Mouse (Mus musculus): ENCODE measurements at regions not wholly inside any gene's neighbourhood (a gene's known extent, or its start where the extent isn't known, plus 50 kb on each side); places are given as distances from the start of the nearest gene placed in this dataset.

DNA sequence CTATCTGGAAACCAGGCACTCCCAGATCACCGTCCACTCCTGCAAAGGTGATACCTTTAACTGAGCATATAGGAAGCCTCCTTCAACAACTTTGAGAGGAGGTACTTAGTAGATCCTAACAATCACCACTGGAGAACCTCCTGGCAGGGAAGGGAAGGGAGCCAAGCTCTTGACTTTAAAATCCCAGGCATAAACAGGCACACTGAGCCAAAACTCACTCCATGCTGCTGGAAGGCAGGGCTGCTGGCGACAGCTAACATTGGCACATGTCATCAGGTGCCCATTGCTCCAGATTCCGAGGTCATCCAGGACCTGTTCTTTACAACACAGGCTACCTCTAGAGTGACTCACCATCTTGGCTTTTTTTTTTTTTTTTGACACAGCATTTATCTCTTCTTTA lies 170.9 kb upstream of the 1700066M21Rik start:
- peaks cover 4% of the 10 kb centered on the region; the same call in 1 of the 2 replicates for H3K4me1 ChIP-seq (replicated peaks; ENCODE audit: control insufficient read depth, insufficient read depth, low read length)
- DNase-seq (ENCODE audit: low spot score) (no peak), ATAC-seq (ENCODE audit: low FRiP score) (no peak)
- WGBS, result 74% methylated on average over 3 of the region's 3 CpGs
- H3K4me2 ChIP-seq (replicated peaks), result no peak overlapping the region
- no peak overlapping the region for H3K9ac ChIP-seq
- no peak overlapping the region for H3K27ac ChIP-seq
- no peaks in the 10 kb centered on the region for H3K9me3 ChIP-seq (ENCODE audit: control insufficient read depth, low read length)
- no peaks in the 10 kb centered on the region for H3K36me3 ChIP-seq (replicated peaks; ENCODE audit: control insufficient read depth, insufficient read depth)
- H3K4me3 ChIP-seq (replicated peaks; ENCODE audit: low read length), result no peak overlapping the region
- no peaks in the 10 kb centered on the region for H3K27me3 ChIP-seq (ENCODE audit: control insufficient read depth, insufficient read depth, low read length)

DNA sequence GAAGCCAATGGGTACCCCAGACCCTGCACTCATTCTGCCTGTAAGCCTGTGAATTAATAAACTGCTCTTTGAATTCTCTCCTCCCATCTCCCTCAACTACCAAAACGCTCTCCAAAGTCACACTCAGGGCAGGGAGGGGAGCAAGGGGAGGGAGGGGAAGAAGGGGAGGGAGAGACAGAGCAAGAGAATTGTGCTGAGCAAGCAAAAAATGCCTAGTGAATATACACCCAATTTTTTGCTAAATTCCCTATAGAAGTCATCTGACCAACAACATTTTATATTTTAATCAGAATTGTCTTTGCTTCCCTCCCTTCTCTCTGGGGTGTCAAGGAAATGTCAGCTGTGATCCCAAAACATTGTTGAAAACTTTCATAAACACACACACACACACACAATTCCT lies 170.5 kb upstream of the 1700066M21Rik start:
- ATAC-seq (ENCODE audit: low FRiP score) (no peak), DNase-seq (ENCODE audit: low spot score) (no peak)
- H3K4me1 ChIP-seq (replicated peaks; ENCODE audit: control insufficient read depth, insufficient read depth, low read length), result peaks cover 4% of the 10 kb centered on the region; the same call in 1 of the 2 replicates
- H3K27ac ChIP-seq, result no peak overlapping the region
- no peaks in the 10 kb centered on the region for H3K27me3 ChIP-seq (ENCODE audit: control insufficient read depth, insufficient read depth, low read length)
- H3K9me3 ChIP-seq (ENCODE audit: control insufficient read depth, low read length), result no peaks in the 10 kb centered on the region
- H3K9ac ChIP-seq, result no peak overlapping the region
- 23% methylated on average over 1 of the region's 1 CpGs for WGBS
- no peaks in the 10 kb centered on the region for H3K36me3 ChIP-seq (replicated peaks; ENCODE audit: control insufficient read depth, insufficient read depth)
- H3K4me2 ChIP-seq (replicated peaks), result no peak overlapping the region
- no peak overlapping the region for H3K4me3 ChIP-seq (replicated peaks; ENCODE audit: low read length)

DNA sequence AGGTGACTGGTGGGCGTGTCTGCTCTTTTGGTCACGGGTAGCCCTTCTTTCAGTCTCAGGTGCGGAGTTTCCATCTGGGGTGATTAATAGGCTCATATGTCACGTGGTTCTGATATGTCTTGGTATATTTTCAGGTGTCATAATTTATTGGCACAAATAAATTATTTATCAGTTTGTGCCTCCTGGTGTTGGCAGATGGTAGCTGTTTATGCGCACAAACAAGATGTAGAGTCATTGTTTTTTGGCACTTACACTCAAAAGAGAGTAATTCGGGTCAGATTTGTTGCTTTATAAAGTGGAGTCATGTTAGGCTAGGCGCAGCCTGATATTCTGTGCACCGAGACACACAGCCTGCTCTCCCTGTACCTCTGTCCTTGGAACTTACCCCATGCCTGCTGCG lies 169.0 kb upstream of the 1700066M21Rik start:
- no peak overlapping the region for H3K9ac ChIP-seq
- H3K27me3 ChIP-seq (ENCODE audit: control insufficient read depth, insufficient read depth, low read length), result no peaks in the 10 kb centered on the region
- DNase-seq (ENCODE audit: low spot score) (no peak), ATAC-seq (ENCODE audit: low FRiP score) (no peak)
- 75% methylated on average over 9 of the region's 9 CpGs for WGBS
- no peaks in the 10 kb centered on the region for H3K9me3 ChIP-seq (ENCODE audit: control insufficient read depth, low read length)
- H3K27ac ChIP-seq, result no peak overlapping the region
- peaks cover 7% of the 10 kb centered on the region for H3K4me1 ChIP-seq (replicated peaks; ENCODE audit: control insufficient read depth, insufficient read depth, low read length)
- H3K36me3 ChIP-seq (replicated peaks; ENCODE audit: control insufficient read depth, insufficient read depth), result no peaks in the 10 kb centered on the region
- H3K4me2 ChIP-seq (replicated peaks), result no peak overlapping the region
- no peak overlapping the region for H3K4me3 ChIP-seq (replicated peaks; ENCODE audit: low read length)

DNA sequence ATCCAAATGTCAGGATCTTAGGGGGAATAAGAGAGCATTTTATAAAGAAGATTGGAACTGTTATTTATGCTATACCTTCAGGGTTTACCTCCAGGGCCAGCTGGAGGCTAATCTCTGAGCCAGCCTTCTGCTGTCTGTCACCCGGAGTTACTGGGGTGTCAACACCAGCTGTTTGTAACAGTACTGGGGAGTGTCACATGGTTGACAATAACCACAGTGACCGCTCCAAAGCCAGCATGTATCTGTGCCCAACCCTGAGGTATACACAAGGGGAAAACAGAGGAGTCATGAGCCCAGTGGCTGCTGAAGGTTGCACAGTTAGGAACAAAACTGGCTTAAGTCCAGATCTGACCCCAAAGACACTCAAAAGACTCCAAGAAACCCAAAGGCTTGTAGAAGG lies 168.1 kb upstream of the 1700066M21Rik start:
- H3K27me3 ChIP-seq (ENCODE audit: control insufficient read depth, insufficient read depth, low read length), result no peaks in the 10 kb centered on the region
- ATAC-seq (ENCODE audit: low FRiP score), result no peak
- no peaks in the 10 kb centered on the region for H3K36me3 ChIP-seq (replicated peaks; ENCODE audit: control insufficient read depth, insufficient read depth)
- no peak overlapping the region for H3K4me2 ChIP-seq (replicated peaks)
- WGBS, result 64% methylated on average over 2 of the region's 2 CpGs
- DNase-seq (ENCODE audit: low spot score), result no peak
- no peak overlapping the region for H3K4me3 ChIP-seq (replicated peaks; ENCODE audit: low read length)
- no peak overlapping the region for H3K9ac ChIP-seq
- H3K27ac ChIP-seq, result no peak overlapping the region
- peaks cover 15% of the 10 kb centered on the region for H3K4me1 ChIP-seq (replicated peaks; ENCODE audit: control insufficient read depth, insufficient read depth, low read length)
- H3K9me3 ChIP-seq (ENCODE audit: control insufficient read depth, low read length), result no peaks in the 10 kb centered on the region

DNA sequence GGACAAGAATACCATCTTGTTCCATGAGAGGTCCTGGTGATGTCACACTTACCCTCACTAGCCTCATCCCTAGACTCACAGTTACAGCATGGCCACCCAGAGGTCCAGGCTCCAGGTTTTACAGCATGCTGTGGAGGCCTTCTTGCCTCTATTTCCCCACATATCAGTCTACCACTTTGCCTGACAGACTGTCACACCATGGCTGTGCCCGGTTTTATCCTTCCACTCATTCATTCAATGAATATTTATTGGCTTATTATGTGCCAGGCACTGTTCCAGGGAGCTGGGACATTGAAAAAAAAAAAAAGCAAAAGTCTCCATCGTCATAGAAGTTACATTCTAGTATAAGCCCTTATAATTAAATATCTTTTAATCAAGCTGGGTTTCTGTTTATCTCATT lies 166.4 kb upstream of the 1700066M21Rik start:
- Histone ChIP-seq H3K4me1 (replicated peaks; ENCODE audit: control insufficient read depth, insufficient read depth, low read length) (peaks cover 12% of the 10 kb centered on the region), H3K9ac (no peak overlapping the region), H3K4me2 (replicated peaks) (no peak overlapping the region), H3K27me3 (ENCODE audit: control insufficient read depth, insufficient read depth, low read length) (no peaks in the 10 kb centered on the region), H3K36me3 (replicated peaks; ENCODE audit: control insufficient read depth, insufficient read depth) (no peaks in the 10 kb centered on the region), H3K9me3 (ENCODE audit: control insufficient read depth, low read length) (no peaks in the 10 kb centered on the region), H3K27ac (no peak overlapping the region), H3K4me3 (replicated peaks; ENCODE audit: low read length) (no peak overlapping the region)
- ATAC-seq (ENCODE audit: low FRiP score), result no peak
- WGBS, result 29% methylated on average over 2 of the region's 2 CpGs
- DNase-seq (ENCODE audit: low spot score), result no peak

DNA sequence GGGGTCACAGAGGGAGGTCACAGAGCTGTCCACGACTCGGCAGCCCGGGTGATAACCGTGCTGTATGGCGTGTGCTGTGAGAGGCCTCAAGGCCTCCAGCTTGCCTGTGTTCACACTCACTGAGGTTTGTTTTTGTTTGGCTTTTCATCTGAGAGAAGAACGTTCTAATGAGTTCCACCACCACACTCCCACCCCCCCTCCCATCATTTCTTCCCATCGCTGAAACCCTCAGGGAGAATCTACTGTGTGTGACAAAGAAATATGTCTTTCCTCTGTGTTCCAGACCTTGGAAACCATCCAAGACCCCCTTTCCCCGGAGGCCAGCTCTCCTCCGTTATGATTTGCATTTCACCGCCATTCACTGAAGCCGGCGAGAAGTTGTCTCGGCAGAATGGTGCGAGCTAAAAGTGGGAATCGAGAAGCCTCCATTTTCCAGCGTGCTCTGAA lies 164.0 kb upstream of the 1700066M21Rik start:
- Histone ChIP-seq H3K4me3 (replicated peaks; ENCODE audit: low read length) (no peak overlapping the region), H3K9ac (peak overlapping the region; percentile 7; the same call in 1 of the 2 replicates), H3K27me3 (ENCODE audit: control insufficient read depth, insufficient read depth, low read length) (no peaks in the 10 kb centered on the region), H3K4me1 (replicated peaks; ENCODE audit: control insufficient read depth, insufficient read depth, low read length) (peaks cover 12% of the 10 kb centered on the region), H3K36me3 (replicated peaks; ENCODE audit: control insufficient read depth, insufficient read depth) (no peaks in the 10 kb centered on the region), H3K27ac (peak overlapping the region; percentile 47; the same call in 1 of the 2 replicates), H3K9me3 (ENCODE audit: control insufficient read depth, low read length) (no peaks in the 10 kb centered on the region), H3K4me2 (replicated peaks) (peak overlapping the region; percentile 36)
- peak; percentile 68 for DNase-seq (ENCODE audit: low spot score)
- peak; percentile 61; the same call in 1 of the 2 replicates for ATAC-seq (ENCODE audit: low FRiP score)
- 13% methylated on average over 16 of the region's 16 CpGs for WGBS

DNA sequence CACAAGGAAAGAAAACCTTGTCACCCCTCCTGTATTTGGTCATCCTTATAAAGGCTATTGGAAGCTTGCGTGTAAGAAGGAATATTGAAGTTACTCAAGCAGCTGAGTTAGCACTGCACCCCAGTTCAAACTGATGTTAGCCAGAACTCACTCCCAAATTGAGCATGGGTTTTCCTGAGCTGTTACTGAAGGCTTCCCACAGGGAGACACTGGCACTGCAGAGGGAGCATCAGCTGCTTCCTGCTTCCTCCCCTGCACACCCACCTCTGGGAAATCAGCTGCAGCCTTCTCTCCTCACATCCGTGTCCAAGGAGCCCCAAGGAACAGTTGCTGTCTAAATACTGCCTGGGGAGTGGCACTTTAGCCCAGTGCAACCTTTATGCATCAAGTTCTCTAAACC lies 163.2 kb upstream of the 1700066M21Rik start:
- ATAC-seq (ENCODE audit: low FRiP score) (no peak), DNase-seq (ENCODE audit: low spot score) (no peak)
- WGBS, result 53% methylated on average over 2 of the region's 2 CpGs
- H3K4me2 ChIP-seq (replicated peaks), result no peak overlapping the region
- H3K4me3 ChIP-seq (replicated peaks; ENCODE audit: low read length), result no peak overlapping the region
- no peaks in the 10 kb centered on the region for H3K36me3 ChIP-seq (replicated peaks; ENCODE audit: control insufficient read depth, insufficient read depth)
- no peak overlapping the region for H3K27ac ChIP-seq
- H3K9me3 ChIP-seq (ENCODE audit: control insufficient read depth, low read length), result no peaks in the 10 kb centered on the region
- no peaks in the 10 kb centered on the region for H3K27me3 ChIP-seq (ENCODE audit: control insufficient read depth, insufficient read depth, low read length)
- H3K4me1 ChIP-seq (replicated peaks; ENCODE audit: control insufficient read depth, insufficient read depth, low read length), result peaks cover 12% of the 10 kb centered on the region
- no peak overlapping the region for H3K9ac ChIP-seq

DNA sequence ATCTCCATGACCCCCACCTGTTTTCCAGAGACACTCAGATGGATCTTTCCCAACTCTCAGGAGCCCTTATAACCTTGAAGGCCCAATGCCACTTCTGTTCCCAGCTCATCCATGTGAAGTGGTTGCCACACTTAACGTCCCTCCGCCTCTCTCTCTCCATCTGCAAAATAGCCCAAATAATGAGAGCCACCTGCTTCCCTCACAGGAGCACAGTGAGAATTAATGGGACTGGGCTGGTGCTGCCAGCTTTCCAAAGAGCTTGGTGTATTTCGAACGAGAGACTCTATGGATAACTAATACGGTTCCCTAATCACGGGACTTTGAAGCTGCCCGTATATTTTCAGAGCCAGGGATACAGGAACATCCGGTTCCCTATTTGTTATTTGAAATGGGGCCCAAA lies 159.8 kb upstream of the 1700066M21Rik start:
- H3K4me1 ChIP-seq (replicated peaks; ENCODE audit: control insufficient read depth, insufficient read depth, low read length), result peaks cover 12% of the 10 kb centered on the region
- H3K36me3 ChIP-seq (replicated peaks; ENCODE audit: control insufficient read depth, insufficient read depth), result no peaks in the 10 kb centered on the region
- H3K4me3 ChIP-seq (replicated peaks; ENCODE audit: low read length), result no peak overlapping the region
- H3K9ac ChIP-seq, result no peak overlapping the region
- ATAC-seq (ENCODE audit: low FRiP score) (peak; percentile 46; the same call in 1 of the 2 replicates), DNase-seq (ENCODE audit: low spot score) (no peak)
- H3K27ac ChIP-seq, result no peak overlapping the region
- no peaks in the 10 kb centered on the region for H3K27me3 ChIP-seq (ENCODE audit: control insufficient read depth, insufficient read depth, low read length)
- 47% methylated on average over 8 of the region's 8 CpGs for WGBS
- no peak overlapping the region for H3K4me2 ChIP-seq (replicated peaks)
- no peaks in the 10 kb centered on the region for H3K9me3 ChIP-seq (ENCODE audit: control insufficient read depth, low read length)

DNA sequence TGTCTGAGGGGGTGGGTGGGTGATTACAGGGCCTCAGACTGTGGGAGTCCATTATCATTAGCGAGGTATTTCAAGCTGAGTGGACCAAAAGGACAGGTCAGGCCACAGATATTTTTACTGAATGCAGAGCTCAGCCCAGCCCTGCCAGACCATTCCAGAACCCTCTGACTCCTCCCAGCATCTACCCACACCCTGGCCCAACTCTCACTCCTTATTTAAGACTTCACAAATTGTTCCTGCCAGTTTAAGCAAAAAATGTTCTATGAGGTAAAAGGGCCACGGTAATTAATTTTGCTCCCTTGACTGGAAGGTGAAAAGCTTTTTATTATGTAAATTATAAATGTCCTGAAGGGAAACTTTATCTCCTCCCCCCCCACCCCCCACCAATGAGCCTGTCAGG lies 159.3 kb upstream of the 1700066M21Rik start:
- no peak overlapping the region for H3K4me2 ChIP-seq (replicated peaks)
- no peaks in the 10 kb centered on the region for H3K9me3 ChIP-seq (ENCODE audit: control insufficient read depth, low read length)
- ATAC-seq (ENCODE audit: low FRiP score) (peak; percentile 31; the same call in 1 of the 2 replicates), DNase-seq (ENCODE audit: low spot score) (no peak)
- H3K4me3 ChIP-seq (replicated peaks; ENCODE audit: low read length), result no peak overlapping the region
- no peak overlapping the region for H3K9ac ChIP-seq
- peaks cover 12% of the 10 kb centered on the region for H3K4me1 ChIP-seq (replicated peaks; ENCODE audit: control insufficient read depth, insufficient read depth, low read length)
- H3K27ac ChIP-seq, result no peak overlapping the region
- H3K27me3 ChIP-seq (ENCODE audit: control insufficient read depth, insufficient read depth, low read length), result no peaks in the 10 kb centered on the region
- 20% methylated on average over 2 of the region's 2 CpGs for WGBS
- no peaks in the 10 kb centered on the region for H3K36me3 ChIP-seq (replicated peaks; ENCODE audit: control insufficient read depth, insufficient read depth)

DNA sequence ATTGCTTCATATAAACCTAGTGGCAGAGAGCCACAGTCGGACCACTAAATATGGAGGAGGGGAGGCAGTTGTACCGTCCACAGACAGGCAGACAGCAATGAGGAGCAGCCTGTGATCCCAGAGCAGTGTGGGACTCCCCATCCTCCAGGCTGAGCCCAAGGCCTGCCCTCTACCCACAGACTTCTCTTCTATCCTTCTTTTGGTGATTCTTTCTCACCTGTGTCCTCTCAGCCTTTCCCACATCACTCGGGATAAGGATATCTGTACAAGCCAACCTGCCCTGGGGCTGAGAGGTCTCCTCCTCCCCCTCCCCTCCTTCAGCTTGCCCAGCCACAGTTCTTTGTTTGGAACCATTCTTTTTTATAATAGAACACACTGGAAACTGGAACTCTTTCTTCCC lies 158.8 kb upstream of the 1700066M21Rik start:
- H3K27me3 ChIP-seq (ENCODE audit: control insufficient read depth, insufficient read depth, low read length), result no peaks in the 10 kb centered on the region
- no peak overlapping the region for H3K9ac ChIP-seq
- no peak overlapping the region for H3K4me2 ChIP-seq (replicated peaks)
- H3K4me1 ChIP-seq (replicated peaks; ENCODE audit: control insufficient read depth, insufficient read depth, low read length), result peaks cover 7% of the 10 kb centered on the region; the same call in 1 of the 2 replicates
- H3K27ac ChIP-seq, result no peak overlapping the region
- 21% methylated on average over 3 of the region's 3 CpGs for WGBS
- ATAC-seq (ENCODE audit: low FRiP score), result peak; percentile 44
- no peaks in the 10 kb centered on the region for H3K9me3 ChIP-seq (ENCODE audit: control insufficient read depth, low read length)
- no peaks in the 10 kb centered on the region for H3K36me3 ChIP-seq (replicated peaks; ENCODE audit: control insufficient read depth, insufficient read depth)
- DNase-seq (ENCODE audit: low spot score), result no peak
- H3K4me3 ChIP-seq (replicated peaks; ENCODE audit: low read length), result no peak overlapping the region

All from hindbrain, embryonic 14.5 days (tissue).